Mouse (Mus musculus) CD4-positive helper T cell, adult 2 months (primary cell): Measurements from ENCODE around the gene C5ar2.

Experiments used
- DNase-seq: peaks from one replicate; pipeline ENCODE4 v3.0.0-alpha.2; 2012; ENCODE audit warnings: low read depth, missing footprints, low spot score

Gene C5ar2

GRCm38 (mm10) chr7:16198540-16198939, 45.4 kb downstream of the C5ar2 start:
- DNase-seq: no peak

GRCm38 (mm10) chr7:16197166-16197565, 46.8 kb downstream of the C5ar2 start:
- no peak for DNase-seq

GRCm38 (mm10) chr7:16196616-16197015, 47.3 kb downstream of the C5ar2 start:
- no peak for DNase-seq

DNA sequence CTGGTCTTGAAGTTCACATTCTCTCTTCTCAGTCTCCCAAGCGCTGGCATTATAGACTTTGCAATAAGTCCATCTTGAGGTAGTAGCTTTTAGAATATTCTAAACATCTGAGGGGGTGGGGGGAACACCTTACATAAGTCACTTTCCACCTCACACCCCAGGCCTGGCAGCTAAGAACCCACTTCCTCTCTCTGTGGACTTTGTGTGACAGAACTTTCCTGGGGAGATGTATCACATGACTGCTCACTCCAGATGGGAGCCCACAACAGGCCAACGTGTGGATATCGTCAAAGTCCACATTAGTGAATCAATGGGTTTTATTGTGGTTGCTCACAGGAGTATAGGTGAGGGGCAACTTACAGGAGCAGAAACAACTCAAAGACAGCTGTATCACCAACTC, 50.3 kb downstream of the C5ar2 start:
- peak; percentile 70 for DNase-seq

- peak; percentile 75 for DNase-seq
Measured at GRCm38 (mm10) chr7:16192315-16192714, 51.6 kb downstream of the C5ar2 start.

DNA sequence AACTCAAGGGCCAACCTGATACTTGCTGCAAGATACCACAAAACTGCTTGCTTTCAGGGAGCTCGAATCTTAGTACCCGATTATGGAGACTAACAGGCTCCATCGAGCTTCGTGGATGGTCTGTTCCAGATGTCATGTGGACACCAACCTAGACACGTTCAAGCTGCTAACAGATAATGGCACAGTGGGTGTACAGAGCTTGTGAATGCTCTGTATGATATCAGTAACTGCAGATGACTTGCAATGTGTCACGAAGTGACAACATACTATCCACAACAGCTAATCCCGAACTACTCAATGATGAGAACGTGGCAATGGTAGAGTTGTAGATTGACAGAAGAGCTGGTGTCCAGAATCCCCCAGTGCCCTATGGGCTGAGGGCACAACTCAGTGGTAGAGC, 56.5 kb downstream of the C5ar2 start:
- no peak for DNase-seq
